Mouse (Mus musculus) thymus, adult 2 months (tissue): Measurements from ENCODE around the gene Eipr1.

Source experiments
- CTCF ChIP-seq: fragments of 200-500 bp; IDR thresholded peaks from 2 replicates; pipeline ENCODE4 v1.5.1; 2012; ENCODE audit warnings: mild to moderate bottlenecking, control low read depth, low read length, moderate library complexity, borderline replicate concordance; ENCODE audit not compliant: control insufficient read depth, poor library complexity, insufficient read depth; ENCODE audit errors: extremely low read depth
- POLR2A ChIP-seq: fragments of 200-500 bp; IDR thresholded peaks from 2 replicates; pipeline ENCODE4 v1.6.1; 2012; ENCODE audit warnings: mild to moderate bottlenecking, low read length, control low read depth, moderate library complexity; ENCODE audit not compliant: control insufficient read depth, poor library complexity, insufficient read depth; ENCODE audit errors: extremely low read depth

DNA sequence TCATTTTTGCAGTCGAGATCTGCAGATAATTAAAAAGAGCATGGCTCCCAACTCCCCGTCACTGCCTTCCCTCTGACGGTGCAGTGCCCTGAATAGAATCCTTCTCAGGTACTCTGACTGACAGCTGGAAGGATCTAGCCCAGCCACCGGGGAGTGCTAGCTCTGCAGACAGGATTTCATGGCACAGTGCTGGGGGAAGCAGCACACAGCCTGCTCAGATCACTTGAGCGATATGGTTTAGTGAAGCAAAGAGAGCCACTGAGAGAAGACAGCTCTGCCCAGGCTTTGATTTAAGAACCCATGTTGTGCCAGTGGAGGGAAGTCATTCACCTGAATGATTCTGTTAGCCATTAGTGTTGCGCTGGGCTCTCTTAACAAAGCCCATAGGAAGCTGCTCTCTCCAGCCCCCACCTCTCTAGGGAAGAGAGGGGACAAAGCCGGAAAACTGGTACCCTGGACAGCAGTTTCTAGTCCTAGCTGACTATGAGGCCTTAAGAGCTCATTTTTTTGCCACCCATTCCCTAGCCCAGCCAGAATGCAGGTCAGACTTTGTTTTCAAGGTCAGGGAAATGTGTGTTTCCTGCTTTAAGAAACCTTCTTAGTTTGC, 137.6 kb downstream of the Eipr1 start:
- TF ChIP-seq POLR2A (no peak), CTCF (no peak)
